Mouse (Mus musculus) testis, adult 2 months (tissue): ENCODE measurements around the gene Sephs1.

Experiments
- CTCF ChIP-seq: fragments of 200-500 bp; IDR thresholded peaks from 2 replicates; pipeline ENCODE4 v1.5.1; 2012; ENCODE audit warnings: low read depth, mild to moderate bottlenecking, inconsistent platforms, low read length, moderate library complexity; ENCODE audit not compliant: control insufficient read depth, insufficient read depth, insufficient replicate concordance
- POLR2A ChIP-seq: fragments of 200-500 bp; IDR thresholded peaks from 2 replicates; pipeline ENCODE4 v1.6.1; 2012; ENCODE audit warnings: low read depth, mild to moderate bottlenecking, inconsistent platforms, low read length, moderate library complexity; ENCODE audit not compliant: control insufficient read depth

DNA sequence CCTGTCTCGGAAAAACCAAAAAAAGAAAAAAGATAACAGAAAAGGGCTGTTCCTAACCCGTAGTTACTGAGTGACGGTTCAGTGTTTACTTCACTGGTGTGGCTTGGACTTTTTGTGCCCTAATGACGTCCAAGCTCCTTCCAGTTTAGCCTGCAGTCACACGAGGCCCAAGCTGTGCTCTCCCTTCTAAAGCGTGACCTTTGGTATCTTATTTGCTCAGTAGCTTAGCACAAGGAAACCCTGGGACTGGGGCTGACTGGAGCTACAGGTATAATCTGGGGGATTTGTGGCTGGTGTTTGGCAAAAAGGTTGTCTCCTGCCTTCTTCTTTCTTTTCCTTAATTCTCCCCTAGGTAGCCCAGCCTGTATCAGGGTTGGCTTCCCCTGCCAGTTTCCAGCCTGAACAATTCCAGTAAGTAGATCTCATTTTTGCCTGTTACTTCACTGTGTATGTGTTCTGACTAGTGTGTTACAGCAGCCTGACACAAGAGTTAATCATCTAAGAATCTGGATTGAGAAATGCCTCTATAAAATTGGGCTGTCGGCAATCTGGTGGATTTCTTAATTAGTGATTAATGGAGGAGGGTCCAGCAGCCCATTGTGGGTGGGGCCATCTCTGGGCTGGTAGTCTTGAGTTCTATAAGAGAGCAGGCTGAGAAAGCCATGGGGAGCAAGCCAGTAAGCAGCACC is 41.3 kb downstream of the Sephs1 start:
- TF ChIP-seq CTCF (no peak), POLR2A (no peak)
